Mouse (Mus musculus): ENCODE results near the gene Myo18b. TPM values are rescaled to one million over a fixed set of nuclear protein-coding genes. Genes with fewer than 3 reads are reported as not detected.

Myo18b gene
- total RNA-seq, 2 experiments from 2014 or later, result 327 to 359 TPM

DNA sequence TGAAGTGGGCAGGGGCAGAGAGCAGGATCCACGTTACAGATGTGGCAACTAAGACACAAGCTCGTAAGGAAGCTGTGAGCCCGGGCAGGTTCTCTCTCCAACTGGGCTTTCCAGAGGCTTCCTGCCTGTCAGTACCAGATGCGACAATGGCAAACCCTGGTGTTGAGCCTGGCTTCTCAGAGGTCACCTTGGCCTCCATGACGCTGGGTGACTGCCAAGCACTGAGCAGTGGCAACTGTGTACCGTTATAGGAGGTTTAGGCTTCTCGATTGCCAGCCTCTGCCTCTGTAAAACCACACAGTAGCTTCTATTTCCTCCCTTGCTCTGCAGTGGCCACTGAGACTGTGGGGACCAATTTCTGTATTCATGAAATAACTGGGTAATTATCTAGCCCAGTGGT, 81.1 kb downstream of the Myo18b start:
- no peak for DNase-seq

DNA sequence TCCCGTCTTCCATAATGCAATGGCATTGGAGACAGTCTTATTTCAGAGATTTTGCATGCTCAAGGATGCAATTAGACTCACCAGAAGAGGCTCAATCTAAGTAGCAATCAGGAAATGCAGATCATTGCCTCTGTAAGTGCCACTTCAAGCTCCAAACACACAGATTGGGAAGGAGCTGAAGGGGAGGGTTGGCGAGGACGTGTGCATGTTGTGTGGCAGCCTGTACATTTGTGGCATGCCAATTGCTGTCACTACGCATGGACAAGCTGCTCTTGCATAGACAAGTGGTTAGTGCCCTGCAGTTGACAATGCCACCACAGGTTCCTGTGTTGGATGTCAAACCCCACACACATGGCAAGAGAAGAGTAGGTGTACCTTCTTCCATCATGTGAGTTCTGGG, 88.5 kb downstream of the Myo18b start:
- no peak for DNase-seq

DNA sequence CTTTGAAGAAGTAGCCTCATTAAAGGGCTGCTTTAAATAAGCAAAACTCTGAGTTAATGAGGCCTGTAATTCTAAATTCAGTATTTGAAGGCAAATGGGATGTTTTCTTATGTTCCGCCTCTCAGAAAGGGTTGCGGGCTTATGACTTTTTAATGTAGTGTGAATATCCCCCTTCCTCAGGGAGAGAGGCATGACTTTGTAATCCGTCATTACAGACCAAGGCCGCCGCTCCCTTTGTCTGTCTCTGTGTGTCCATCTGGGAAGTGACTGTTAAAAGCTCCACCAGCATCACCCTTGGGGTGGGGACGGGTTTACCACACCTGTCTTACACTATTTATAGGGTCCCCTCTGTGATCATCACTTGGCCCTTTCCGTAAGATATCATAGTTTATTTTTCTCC, 100.1 kb downstream of the Myo18b start:
- no peak for DNase-seq

DNA sequence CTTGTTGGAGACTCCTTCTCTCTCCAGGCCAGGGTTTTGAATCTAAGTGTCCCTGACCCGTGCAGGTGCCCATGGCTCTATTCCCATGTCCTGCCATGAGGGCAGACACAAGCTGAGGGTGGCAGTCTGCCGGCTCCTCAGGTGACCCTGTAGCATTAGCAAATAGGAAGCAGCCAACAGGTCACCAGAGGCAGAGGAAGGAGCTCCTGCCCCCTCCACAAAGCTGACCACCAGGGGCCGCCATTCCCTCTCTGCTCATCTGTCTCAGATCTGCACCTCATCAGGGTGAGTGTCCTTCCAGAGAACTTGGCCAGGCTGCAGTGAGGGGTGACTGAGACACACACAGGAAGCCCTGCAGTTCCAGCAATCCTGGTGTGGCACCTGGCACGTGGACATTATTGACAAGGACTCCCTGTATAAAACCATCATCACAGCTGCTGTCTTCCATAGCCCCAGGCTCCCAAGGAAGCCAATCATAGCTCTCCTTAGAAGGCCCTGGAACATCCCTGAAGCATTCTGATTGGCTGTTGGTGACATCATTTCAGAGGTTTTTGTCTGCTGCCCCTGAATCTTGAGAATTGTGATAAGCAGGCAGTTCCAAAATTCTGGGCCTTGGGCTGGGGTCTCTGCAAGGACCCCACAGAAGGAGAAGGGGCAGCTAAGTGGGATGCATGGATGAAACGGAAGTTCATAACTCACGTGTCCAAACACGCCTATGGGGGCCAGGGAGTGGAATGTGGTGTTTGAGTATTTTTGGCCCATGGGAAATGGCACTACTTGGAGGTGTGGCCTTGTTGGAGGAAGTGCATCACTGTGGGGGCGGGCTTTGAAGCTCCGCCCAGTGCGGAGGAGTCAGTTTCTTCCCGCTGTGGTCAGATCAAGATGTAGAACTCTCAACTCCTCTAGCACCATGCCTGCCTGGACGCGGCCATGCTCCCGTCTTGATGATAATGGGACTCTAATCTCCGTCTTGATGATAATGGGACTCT, 104.1 kb downstream of the Myo18b start:
- DNase-seq, result no peak

DNA sequence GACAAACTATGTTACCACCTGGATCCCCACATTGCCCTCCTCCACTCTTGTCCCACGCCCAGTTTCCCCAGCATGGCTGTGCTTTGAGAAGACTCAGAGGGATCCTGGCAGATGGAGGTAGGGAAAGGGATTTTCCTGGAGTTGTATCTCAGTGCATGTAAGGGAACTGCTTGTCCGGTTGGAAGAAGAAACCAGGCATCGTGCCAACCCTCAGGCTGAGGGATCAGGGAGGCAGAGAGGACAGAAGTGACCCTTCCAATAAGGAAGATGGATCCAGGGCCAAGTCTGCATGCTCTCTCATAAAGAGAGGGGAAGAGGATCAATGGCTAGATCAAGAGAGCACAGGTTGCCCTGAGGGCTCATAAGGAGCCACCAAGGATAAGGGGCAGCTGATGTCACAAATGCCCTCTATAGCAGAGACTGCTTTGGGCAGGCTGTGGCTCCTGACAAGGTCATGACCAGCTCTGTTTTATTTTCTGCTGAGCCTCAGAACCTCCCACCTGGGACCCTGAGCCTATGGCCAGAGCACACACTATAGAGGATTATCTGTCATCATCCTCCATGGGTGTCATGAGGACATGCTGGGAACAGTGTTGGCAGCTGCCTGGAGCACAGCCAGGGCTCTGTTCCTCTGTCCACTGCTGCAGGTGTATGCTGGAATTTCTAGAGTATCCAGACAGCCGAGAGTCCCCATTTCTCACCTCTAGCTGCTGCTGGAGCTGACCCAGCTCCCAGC, 105.6 kb downstream of the Myo18b start:
- no peak for DNase-seq

DNA sequence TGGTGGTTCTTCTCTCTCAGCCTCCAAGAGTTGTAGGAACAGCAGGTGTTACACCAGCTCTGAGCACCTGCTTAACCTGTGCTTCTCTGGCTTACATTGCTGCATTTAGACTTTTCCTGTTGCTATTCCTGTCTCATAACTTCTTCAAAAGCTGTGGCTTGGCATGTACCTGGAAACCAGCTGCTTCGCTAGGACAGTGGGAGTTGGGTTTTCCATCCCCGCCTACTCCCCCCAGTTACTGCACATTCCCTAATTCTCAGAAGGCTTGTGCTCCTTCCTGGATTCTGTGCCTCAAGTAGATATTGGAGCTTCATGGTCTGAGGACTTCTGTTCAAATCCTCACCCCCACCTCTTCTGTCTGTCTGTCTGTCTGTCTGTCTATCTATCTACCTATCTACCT, 107.7 kb downstream of the Myo18b start:
- DNase-seq, result no peak

DNA sequence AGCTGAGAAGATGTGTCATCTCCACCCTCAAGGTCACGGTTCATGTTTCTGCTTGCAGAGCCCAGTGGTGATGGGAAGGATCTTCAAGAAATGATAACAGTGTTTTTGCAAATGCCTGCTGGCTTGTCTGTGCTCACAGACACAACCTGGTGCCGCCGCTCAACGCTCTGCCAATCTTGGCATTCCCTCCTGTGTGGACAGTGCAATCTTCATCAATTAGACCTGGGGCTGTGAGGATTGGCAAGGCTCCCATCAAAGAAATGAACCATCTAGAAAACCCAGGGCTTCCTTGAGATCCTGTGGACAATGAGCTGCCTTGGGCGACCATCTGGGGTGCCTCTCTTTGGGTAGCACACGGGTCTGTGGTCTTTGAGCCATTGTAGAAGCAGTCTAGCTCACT, 109.4 kb downstream of the Myo18b start:
- no peak for DNase-seq

DNA sequence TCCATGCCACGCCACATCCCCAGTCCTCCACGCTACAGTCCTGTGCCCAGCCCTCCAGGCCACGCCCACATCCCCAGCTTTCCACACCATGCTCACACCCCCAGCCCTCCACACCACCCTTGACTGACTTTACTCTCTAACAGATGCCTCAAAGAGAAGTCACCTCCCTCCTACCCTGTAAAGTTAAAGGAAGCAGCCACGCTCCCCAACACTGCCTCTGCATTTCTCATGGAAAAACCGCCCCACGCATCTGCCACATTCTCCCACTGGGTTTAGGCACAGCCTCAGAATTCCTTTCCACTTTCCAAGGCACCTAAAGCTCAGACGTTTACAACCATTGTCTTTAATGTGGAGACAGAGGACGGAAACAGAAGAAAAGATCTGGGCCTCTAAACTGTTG, 110.1 kb downstream of the Myo18b start:
- DNase-seq, result no peak

DNA sequence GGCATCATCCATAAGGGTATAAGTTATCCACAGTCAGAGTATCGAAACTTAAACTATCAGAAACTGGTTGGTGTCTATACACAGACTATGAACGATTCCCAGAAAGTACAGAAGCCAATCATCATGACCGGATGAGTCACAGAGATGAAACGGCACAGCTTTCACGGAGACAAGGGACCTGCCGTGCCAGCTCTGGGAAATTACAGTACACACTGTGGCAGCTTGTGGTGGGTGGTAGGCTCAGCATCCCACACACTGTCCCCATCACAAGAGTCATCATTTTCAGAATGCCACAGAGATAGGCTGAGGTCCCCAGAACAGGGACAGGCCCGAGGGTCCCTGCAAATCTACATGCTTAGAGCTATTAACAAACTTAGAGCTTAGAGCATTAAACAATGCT, 114.4 kb downstream of the Myo18b start:
- DNase-seq, result no peak

DNA sequence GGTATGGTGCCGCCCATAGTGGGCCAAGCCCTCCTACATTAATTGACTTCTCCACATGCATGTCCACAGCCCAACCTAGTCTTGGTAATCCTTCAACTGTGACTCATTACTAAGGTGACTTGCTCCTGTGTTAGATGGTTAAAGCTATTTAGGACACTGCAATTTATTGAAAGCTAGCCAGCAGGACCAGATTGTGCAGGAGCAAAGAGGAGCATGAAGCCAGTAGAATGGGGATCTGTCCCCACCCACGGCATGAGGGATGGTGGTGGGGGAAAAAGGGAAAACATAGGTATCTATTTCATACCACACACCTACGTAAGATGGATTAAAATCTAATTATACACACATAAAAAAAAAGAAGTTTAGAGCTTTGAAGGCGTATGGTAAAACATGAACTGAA, 114.9 kb downstream of the Myo18b start:
- DNase-seq, result no peak

DNA sequence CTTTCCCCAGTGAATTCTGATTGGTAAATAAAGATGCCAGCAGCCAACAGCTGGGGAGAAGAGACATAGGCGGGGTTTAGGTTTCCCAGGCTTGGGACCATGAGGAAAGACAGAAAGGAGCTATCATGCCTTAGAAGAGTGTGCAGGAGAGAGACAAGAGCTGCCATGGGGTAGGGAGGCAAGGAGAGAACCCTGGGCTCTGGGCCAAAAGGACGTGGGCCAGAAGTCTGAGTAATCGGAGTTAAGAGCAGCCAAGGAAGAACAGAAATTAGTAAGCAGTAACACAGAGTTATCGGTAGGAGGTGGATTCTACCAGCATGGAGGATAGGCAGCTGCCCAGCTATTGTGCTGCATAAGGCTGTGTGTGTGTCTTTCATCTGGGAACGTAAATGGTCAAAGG, 115.8 kb downstream of the Myo18b start:
- DNase-seq, result peak; percentile 72

DNA sequence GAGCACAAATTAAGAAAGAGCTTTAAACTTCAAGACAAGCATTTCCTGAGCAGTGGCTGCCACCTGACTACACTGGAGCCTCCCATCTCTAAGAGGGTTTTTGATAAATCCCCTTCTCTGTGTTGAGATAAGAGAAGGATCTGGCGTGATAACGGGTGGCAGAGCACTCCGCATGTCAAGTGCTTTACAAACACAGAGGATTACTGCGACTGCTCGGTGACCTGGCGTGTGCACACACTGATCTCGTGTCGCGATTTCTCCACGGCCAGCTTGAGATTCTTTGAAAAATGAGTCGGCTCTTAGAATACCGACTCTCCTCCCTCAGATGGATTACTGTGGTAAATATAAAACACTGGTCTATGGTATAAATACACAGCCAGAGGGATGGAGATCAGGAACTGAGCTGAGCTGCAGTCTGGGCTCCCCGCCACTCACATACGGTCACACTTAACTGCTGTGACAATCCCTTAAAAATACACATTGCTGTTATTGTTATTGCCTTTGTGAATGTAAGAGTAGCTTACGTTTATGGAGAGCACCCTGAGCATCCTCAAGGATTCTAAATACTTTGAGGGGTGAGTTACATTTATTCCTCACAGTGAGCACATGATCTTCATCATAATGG, 119.3 kb downstream of the Myo18b start:
- no peak for DNase-seq

DNA sequence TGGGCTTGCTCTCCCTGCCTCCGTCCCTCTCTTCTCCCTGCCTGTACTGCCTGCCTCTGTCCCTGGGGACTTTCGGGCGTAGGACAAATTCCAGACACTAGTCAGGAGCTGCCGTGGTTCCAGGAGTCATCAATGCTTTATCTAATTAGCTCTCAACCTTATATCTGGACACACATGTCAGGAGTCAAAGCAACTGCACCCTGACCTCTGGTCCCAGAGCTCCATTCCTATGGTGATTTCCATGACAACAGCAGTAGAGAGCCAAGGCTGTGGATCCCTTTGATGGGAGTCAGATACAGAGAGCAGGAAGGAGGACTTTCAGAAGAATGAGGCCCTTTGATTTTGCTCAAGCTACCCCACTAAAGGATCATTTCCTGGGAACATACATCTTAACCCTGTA, 122.7 kb downstream of the Myo18b start:
- DNase-seq, result no peak

DNA sequence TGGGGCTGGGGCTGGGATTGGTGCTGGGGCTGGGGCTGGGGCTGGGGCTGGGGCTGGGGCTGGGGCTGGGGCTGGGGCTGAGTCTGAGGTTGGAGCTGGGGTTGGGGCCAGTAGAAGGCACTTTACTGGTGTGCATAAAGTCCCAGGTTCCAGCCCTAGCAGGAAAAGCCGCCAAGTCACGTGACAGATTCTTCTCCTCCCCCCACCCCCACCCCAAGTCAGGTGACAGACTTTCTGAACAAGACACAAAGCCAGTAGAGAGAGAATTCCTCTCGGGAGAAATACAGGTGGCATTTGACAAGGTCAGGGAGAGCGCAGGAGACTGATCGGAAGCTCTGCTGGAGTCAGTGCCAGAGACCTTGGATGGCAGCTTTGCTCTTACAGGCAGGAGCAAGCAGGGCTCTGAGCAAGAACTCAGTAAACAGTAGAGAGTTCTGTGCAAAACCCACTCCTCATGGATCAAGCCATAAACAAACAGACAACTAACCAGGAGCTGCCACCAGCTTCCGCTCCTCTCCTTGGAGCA, 124.7 kb downstream of the Myo18b start:
- no peak for DNase-seq

DNA sequence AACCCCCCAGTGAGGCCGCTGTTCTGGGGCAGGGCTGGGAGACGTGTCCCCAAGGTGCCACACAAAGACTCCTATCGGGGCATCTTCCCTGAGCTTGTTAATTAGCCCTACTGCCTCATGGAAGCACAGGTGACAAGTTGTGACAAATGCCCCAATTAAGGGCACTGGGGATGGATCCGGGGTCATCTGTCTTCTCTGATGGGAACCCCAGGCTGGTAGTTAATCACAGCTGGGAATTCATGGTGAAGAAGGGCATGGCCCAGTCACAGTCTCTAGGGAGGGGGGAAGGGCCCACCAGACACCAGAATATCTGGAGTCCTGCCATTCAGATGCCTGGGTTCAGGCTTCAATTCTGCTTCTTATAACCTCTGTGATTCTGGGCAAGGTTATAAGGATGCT, 126.4 kb downstream of the Myo18b start:
- DNase-seq, result no peak

DNA sequence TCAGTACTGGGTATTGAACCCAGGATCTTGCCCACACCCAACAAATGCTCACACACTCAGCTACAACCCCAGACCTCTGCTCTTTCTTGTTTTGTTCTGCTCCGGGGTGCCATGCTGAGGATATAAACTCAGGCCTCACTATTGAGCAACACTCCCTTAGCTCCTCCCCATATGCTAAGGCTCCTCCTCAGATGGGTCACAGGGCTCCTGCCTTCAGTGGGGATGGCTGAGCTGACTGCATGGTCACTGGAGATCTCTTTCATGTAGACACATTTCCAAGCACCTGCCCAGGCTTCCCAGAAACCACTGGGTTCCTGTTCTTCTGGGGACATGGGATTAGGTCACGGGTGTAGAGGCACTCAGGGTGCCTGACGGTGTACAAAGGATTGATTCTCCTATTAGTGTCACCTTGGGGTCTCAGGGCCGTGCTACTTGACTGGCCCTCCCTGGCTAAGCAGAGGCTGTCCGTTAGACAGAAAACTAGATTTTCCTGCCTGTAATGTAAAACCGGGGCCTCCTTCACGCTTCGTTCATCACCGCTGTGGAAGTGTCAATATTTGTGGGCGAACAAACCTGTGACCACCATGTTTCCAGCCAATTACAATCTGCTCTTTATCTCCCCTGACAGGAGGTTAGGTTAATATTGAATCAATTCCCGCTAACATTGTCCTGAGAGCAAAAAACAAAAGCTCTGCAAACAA, 127.0 kb downstream of the Myo18b start:
- no peak for DNase-seq

DNA sequence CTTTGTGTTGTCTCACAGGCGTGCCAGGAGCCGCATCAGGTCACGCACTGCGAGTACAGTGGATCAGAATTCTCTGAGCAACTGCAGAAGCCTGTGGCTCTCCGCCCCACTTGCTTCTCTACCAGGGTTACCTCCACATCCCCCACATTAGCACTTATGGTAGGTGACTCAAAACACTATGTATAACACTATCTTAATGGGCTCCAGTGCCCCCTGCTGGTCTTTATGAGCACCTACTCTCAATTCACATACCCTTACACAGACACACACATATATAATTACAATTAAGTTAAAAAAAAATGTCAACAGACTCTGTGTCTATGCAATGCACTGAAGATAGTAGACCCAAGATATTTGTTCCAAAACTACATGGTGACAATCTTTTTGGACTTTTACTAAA, 127.6 kb downstream of the Myo18b start:
- DNase-seq, result no peak

DNA sequence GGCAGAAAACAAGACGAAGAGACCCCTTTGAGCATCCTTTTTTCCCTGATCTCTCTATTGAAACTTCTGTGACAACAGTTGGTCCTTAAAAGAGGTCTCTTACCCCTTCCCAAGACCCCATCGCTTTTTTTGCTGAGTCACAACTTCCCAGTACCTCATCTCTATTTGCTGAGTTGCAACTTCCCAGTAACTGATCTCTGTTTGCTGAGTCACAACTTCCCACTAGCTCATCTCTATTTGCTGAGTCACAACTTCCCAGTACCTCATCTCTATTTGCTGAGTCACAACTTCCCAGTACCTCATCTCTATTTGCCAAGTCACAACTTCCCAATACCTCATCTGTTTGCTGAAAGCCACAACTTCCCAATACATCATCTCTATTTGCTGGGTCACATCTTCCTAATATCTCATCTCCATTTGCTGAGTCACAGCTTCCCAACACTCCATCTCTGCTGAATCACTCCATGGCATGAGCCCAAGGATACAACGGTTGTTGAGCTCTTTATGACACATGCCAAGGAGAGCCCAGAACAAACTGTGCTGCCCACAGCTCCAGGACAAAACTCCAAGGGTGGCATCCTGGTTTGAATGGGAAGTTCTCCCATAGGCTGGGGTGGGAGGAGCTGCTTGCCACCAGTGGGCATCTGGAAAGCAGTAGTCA, 134.6 kb downstream of the Myo18b start:
- DNase-seq, result no peak

DNA sequence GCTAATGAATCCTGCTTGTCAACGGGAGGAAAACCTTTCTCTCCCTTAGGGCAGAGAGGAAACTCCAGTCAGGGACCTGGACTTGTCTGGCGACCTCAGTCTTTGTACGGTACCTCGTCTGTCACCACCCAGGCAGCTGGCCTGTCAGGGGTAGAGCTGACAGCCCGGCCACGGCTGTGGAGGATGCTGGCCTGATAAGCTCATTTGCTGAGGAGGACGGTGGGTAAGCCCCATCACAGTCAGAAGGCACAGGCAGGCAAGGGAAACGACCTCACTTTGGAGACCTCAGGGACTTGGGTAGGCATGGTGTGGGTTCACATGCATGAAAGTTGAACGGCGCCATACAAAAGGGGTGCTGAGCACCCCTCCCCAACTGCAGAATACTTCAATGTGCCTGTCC, 140.6 kb downstream of the Myo18b start:
- no peak for DNase-seq

DNA sequence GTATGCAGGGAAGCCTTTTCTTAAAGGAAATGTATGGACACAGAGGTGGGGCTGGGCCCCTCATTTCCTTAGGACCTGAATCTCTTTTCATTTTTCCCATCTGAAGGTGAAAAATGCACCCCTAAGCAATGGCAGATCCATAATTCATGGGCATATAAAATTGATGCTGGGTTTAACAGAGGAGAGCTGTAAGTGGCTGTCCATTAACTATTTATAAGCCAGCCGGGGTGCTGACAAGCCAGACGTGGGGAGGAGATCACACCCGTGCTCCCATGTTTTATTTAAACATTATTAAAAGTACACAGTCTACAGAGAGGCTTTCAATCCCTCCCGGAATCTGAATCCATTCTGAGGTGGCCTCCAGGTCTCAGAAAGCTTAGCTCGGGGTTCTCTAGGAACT, 146.5 kb downstream of the Myo18b start:
- no peak for DNase-seq

DNA sequence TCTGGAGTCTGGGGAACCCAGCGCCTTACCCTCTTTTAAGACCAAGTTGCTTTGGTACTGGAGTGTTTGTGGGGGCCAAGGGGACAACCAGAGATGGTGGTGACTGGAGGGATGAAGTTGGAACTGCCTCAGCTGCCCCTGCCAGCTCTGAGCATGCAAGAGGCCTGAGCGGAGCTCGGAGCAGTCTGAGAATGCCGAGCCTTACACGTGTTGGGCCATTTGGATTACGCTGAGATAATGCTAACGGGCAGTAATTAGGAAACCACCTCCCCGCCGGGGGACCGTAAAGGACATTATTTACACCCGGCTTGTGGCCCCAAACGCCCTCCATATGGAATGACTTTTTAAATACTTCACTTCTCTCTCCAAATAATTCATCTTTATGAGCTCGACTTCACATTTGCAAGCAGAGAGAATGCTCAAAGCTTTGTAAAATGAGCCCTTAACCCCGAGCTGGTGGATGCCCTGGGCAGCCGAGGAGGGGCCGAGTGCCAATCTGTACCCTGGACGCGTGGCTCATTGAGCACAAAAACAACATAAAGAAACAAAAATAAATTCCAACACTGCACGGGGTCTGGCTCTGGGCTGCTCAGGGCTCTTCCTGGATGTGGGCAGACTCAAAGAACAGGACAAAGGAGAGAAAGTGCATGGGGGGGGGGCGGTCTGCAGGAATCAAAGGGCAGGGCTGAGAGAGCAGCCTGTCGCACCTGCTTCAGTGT, 148.0 kb downstream of the Myo18b start:
- no peak for DNase-seq

Measured in gastrocnemius, postnatal 10 days (tissue).